Mouse (Mus musculus) myocyte (in vitro differentiated cells): ENCODE results near the gene Slamf1. TPM values are rescaled to one million over a fixed set of nuclear protein-coding genes. Genes with fewer than 3 reads are reported as not detected.

Experiments used
- H3K27me3 ChIP-seq: one replicate; pipeline ENCODE4 v1.6.1; 2011; ENCODE audit not compliant: control insufficient read depth, insufficient read depth, insufficient read length
- H3K36me3 ChIP-seq: one replicate; pipeline ENCODE4 v1.6.1; 2011; ENCODE audit not compliant: control insufficient read depth, insufficient read depth
- H3K4me2 ChIP-seq: one replicate; pipeline ENCODE4 v1.6.1; 2011; ENCODE audit warnings: low read depth, control low read depth
- H3K4me3 ChIP-seq: one replicate; pipeline ENCODE4 v1.5.1; 2011; ENCODE audit warnings: mild to moderate bottlenecking, control low read depth, moderate library complexity
- H3K79me2 ChIP-seq: one replicate; pipeline ENCODE4 v1.6.1; 2011; ENCODE audit not compliant: control insufficient read depth, insufficient read depth
- H3ac ChIP-seq: one replicate; pipeline ENCODE4 v1.6.1; 2011; ENCODE audit not compliant: control insufficient read depth, insufficient read length
- CEBPB ChIP-seq: IDR thresholded peaks from 2 replicates; pipeline ENCODE4 v1.6.1; 2011; ENCODE audit warnings: mild to moderate bottlenecking, moderate library complexity; ENCODE audit not compliant: poor library complexity, insufficient read depth, severe bottlenecking
- E2F4 ChIP-seq: IDR thresholded peaks from one replicate; pipeline ENCODE4 v1.6.1; 2011; ENCODE audit warnings: mild to moderate bottlenecking, control low read depth, moderate library complexity; ENCODE audit not compliant: insufficient read depth
- MAX ChIP-seq: IDR thresholded peaks from one replicate; pipeline ENCODE4 v1.6.1; 2011; ENCODE audit warnings: low read depth, mild to moderate bottlenecking, control low read depth
- MYOD1 ChIP-seq, 3 experiments: IDR thresholded peaks; one replicate each; pipeline ENCODE4 v1.6.1; 2011; ENCODE audit warnings: control low read depth in 2 of 3, low read depth in 2 of 3, mild to moderate bottlenecking in 2 of 3, moderate library complexity in 1 of 3; ENCODE audit not compliant: insufficient read length in 2 of 3, control insufficient read depth in 1 of 3
- MYOG ChIP-seq, 3 experiments: IDR thresholded peaks; one replicate each; pipeline ENCODE4 v1.6.1; 2011; ENCODE audit warnings: control low read depth in 2 of 3, low read depth in 2 of 3, mild to moderate bottlenecking in 2 of 3; ENCODE audit not compliant: insufficient read length in 2 of 3, control insufficient read depth in 1 of 3, insufficient read depth in 1 of 3
- POLR2A ChIP-seq: IDR thresholded peaks from one replicate; pipeline ENCODE4 v1.6.1; 2011; ENCODE audit warnings: low read depth, mild to moderate bottlenecking, control low read depth, moderate library complexity; ENCODE audit not compliant: insufficient read length
- POLR2AphosphoS2 ChIP-seq: IDR thresholded peaks from one replicate; pipeline ENCODE4 v1.6.1; 2011; ENCODE audit warnings: low read depth, control low read depth; ENCODE audit not compliant: insufficient read length
- REST ChIP-seq: IDR thresholded peaks from one replicate; pipeline ENCODE4 v1.6.1; 2011; ENCODE audit warnings: mild to moderate bottlenecking, control low read depth, moderate library complexity; ENCODE audit not compliant: insufficient read depth, insufficient read length
- SRF ChIP-seq: IDR thresholded peaks from one replicate; pipeline ENCODE4 v1.6.1; 2011; ENCODE audit warnings: low read depth; ENCODE audit not compliant: control insufficient read depth, insufficient read length
- TCF12 ChIP-seq: IDR thresholded peaks from one replicate; pipeline ENCODE4 v1.6.1; 2011; ENCODE audit warnings: mild to moderate bottlenecking, control low read depth; ENCODE audit not compliant: poor library complexity, insufficient read depth, severe bottlenecking
- TCF3 ChIP-seq: IDR thresholded peaks from one replicate; pipeline ENCODE4 v1.6.1; 2011; ENCODE audit warnings: low read depth, control low read depth; ENCODE audit not compliant: insufficient read length
- USF1 ChIP-seq: IDR thresholded peaks from one replicate; pipeline ENCODE4 v1.6.1; 2011; ENCODE audit warnings: low read depth, mild to moderate bottlenecking, control low read depth, moderate library complexity
- polyA plus RNA-seq: library from polyadenylated mRNA; unstranded; fragments of >200 nt; fragmentation: generic; extraction: Trizol; gene quantifications from one replicate; pipeline ENCODE4 v1.2.1, GENCODE M21; 2012; ENCODE audit warnings: missing spikeins

The Slamf1 gene
- polyA plus RNA-seq = not detected

DNA sequence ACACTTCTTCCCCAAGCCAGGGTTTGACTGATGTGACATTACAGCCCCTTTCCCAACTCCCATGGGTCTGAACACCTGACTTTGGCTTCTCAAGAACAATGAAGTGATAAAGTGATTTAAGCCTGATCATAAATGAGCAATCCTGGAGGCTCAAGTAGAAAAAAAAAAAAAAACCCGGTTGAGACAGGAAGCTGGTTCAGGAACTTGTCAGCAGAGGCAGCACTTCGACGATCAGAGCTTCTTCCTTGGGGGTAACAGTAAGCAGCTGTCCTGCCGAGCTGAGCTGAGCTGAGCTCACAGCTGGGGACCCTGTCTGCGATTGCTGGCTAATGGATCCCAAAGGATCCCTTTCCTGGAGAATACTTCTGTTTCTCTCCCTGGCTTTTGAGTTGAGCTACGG lies at the start of gene Slamf1:
Gene Slamf1, plus strand, starts transcription at position 230 of the 400 bp plus-strand sequence.
- Histone ChIP-seq H3K4me3 (no peak within 1 kb of the TSS), H3K36me3 (no peaks in the 10 kb centered on the region), H3ac (no peak within 1 kb of the TSS), H3K27me3 (no peaks in the 10 kb centered on the region), H3K4me2 (no peak within 1 kb of the TSS), H3K79me2 (no peaks in the 10 kb centered on the region)
- TF ChIP-seq POLR2A = no peak

DNA sequence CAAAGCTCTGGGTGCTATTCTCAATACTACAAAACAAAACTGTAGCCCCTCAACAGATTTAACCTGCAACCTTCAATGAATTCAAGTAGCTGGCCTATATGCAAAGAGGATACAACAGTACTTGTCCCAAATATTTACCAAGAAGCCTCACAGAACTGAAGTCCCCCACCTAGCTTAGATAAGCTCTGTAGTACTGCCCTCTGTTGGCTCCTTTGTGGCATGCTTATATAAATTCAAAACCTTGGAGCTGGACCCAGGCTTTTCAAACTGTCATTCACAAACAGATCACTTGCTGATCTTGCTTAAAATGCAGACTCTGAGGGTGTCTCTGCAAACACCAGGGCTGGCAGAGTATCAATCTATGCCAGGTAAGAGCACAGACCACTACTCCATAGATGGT lies 35.7 kb upstream of the Slamf1 start:
- Histone ChIP-seq H3K79me2 (no peaks in the 10 kb centered on the region), H3K4me2 (no peak overlapping the region), H3K4me3 (no peak overlapping the region), H3ac (no peak overlapping the region), H3K27me3 (no peaks in the 10 kb centered on the region), H3K36me3 (no peaks in the 10 kb centered on the region)
- no peak for TF ChIP-seq E2F4
- TF ChIP-seq POLR2AphosphoS2 = no peak
- no peak for TF ChIP-seq MYOG (IDR thresholded peaks at IDR 0.05; ENCODE audit: control insufficient read depth in 1 of 3, insufficient read depth in 1 of 3, insufficient read length in 2 of 3, low read depth in 2 of 3)
- no peak for TF ChIP-seq TCF3
- no peak for TF ChIP-seq REST
- TF ChIP-seq USF1 = no peak
- no peak for TF ChIP-seq SRF
- TF ChIP-seq MYOD1 (IDR thresholded peaks at IDR 0.05; ENCODE audit: control insufficient read depth in 1 of 3, insufficient read length in 2 of 3, low read depth in 2 of 3) = no peak
- TF ChIP-seq TCF12 = no peak
- TF ChIP-seq POLR2A = no peak
- TF ChIP-seq MAX = no peak

DNA sequence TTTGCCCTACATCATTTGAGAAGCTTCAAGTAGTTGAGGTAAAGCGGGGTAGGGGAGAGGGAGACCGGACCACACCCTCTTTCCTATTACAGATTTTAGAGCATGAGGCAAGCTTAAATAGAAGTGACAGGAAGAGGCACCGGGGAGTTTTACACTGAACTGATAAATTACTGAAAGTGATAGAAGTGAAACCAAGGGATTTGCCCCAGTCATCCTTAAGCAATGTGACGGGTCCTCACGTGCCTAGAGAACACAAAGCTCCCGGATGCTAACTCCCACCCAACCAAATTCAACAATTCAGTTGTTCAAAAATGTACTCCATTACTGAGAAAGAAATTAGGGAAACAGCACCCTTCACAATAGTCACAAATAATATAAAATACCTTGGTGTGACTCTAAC lies 32.0 kb upstream of the Slamf1 start:
- H3K27me3 ChIP-seq = no peaks in the 10 kb centered on the region
- no peaks in the 10 kb centered on the region for H3K79me2 ChIP-seq
- H3K4me3 ChIP-seq = no peak overlapping the region
- no peak for TF ChIP-seq TCF3
- TF ChIP-seq POLR2A = no peak
- no peak for TF ChIP-seq TCF12
- no peak for TF ChIP-seq POLR2AphosphoS2
- TF ChIP-seq MYOG (IDR thresholded peaks at IDR 0.05; ENCODE audit: control insufficient read depth in 1 of 3, insufficient read depth in 1 of 3, insufficient read length in 2 of 3, low read depth in 2 of 3) = no peak
- TF ChIP-seq E2F4 = no peak
- TF ChIP-seq SRF = no peak
- H3ac ChIP-seq = no peak overlapping the region
- no peaks in the 10 kb centered on the region for H3K36me3 ChIP-seq
- H3K4me2 ChIP-seq = no peak overlapping the region

DNA sequence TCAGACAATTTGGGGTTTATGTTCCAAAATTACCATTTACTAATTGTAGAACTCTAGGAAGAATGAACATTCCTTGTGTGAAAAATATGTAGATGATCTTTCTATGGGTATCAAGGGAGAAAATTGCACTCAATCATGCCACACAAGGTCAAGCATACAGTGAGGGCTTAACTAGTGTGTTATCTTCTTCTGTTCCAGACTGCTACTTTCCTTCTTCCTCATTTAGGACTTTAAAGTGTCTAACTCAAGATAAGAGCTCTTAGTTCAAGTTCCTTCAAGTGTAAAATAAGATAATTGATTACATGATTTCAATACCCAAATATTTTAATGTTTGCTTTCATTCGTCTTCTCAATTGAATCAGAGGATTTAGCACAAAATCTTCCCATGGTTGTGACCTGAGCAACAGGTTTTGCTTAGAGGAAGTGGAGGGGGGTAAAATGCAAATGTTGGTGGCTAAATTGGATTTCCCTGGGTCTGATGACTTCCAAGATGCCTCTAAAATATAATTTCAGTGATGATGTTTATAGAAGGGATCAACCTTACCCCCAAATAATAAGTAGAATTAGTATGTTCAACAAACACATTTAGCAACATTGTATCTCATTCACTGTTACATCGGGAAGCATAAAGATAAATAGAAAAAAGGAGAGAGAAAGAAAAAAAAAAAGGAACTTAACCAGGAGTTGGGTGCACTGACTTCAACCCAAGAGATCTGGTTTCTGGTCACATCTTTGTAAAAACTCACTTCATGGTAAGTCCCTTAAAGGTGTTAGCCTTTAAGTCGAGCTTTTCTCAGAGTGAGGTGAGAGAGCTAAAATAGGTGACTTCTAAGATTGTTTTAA lies 18.6 kb upstream of the Slamf1 start:
- Histone ChIP-seq H3K36me3 (no peaks in the 10 kb centered on the region), H3K4me3 (no peak overlapping the region), H3K79me2 (no peaks in the 10 kb centered on the region), H3ac (no peak overlapping the region), H3K27me3 (no peaks in the 10 kb centered on the region), H3K4me2 (no peak overlapping the region)
- TF ChIP-seq POLR2AphosphoS2 (no peak), E2F4 (no peak), CEBPB (no peak), USF1 (no peak), REST (no peak), POLR2A (no peak), TCF3 (no peak), MYOG (IDR thresholded peaks at IDR 0.05; ENCODE audit: control insufficient read depth in 1 of 3, insufficient read depth in 1 of 3, insufficient read length in 2 of 3, low read depth in 2 of 3) (no peak), MAX (no peak), MYOD1 (IDR thresholded peaks at IDR 0.05; ENCODE audit: control insufficient read depth in 1 of 3, insufficient read length in 2 of 3, low read depth in 2 of 3) (no peak), TCF12 (no peak)

DNA sequence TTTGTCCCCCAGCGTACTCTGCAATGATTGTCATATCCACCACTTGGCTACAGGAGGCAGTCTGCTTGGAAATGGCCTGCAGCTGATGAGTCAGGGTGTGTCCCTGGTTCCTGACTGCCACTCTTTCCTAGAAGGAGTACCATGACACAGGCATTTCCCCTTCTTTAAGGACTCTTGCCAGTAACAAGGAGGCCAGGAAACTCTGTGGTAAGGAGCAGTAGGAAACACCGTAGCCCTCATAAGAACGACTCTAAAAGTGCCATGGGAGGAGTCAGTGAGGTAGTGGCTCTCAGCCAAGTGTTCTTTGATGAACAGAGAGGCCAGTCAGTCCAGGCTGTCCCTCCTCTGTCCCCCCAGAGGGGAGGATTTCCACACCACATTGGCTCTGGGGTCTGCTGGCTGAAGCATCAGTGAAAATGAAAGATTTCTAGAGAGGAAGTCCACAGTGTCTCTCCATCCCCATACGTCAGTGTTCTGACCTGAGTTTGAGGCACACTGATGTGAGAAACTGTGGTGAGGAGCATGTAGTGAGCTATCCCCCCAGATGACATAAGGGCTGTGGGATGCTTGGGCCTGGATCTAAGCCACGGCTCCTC lies 5.0 kb upstream of the Slamf1 start:
- Histone ChIP-seq H3K4me3 (no peak overlapping the region), H3K79me2 (no peaks in the 10 kb centered on the region), H3K27me3 (no peaks in the 10 kb centered on the region), H3ac (no peak overlapping the region), H3K4me2 (no peak overlapping the region), H3K36me3 (no peaks in the 10 kb centered on the region)
- no peak for TF ChIP-seq USF1
- TF ChIP-seq MYOG (IDR thresholded peaks at IDR 0.05; ENCODE audit: control insufficient read depth in 1 of 3, insufficient read depth in 1 of 3, insufficient read length in 2 of 3, low read depth in 2 of 3) = no peak
- TF ChIP-seq E2F4 = no peak
- TF ChIP-seq SRF = no peak
- no peak for TF ChIP-seq POLR2A
- no peak for TF ChIP-seq TCF12
- no peak for TF ChIP-seq REST
- TF ChIP-seq CEBPB = no peak
- no peak for TF ChIP-seq MYOD1 (IDR thresholded peaks at IDR 0.05; ENCODE audit: control insufficient read depth in 1 of 3, insufficient read length in 2 of 3, low read depth in 2 of 3)
- no peak for TF ChIP-seq POLR2AphosphoS2
- TF ChIP-seq MAX = no peak
- no peak for TF ChIP-seq TCF3
